Mouse (Mus musculus) hindbrain, embryonic 11.5 days (tissue): ENCODE measurements around the gene Pimreg. TPM values are rescaled to one million over a fixed set of nuclear protein-coding genes. Genes with fewer than 3 reads are reported as not detected.

Experiments
- ATAC-seq: fragments of 200-750 bp; cut with Nextera tagmentation; 2 replicates; pipeline ENCODE4 v1.8.0; 2017; ENCODE audit warnings: mild to moderate bottlenecking, moderate TSS enrichment, moderate library complexity; ENCODE audit not compliant: low FRiP score
- DNase-seq: peaks from one replicate; pipeline ENCODE4 v3.0.0-alpha.2; 2015; ENCODE audit warnings: low spot score
- H3K27ac ChIP-seq: fragments of 300-500 bp; sonication (generic); 2 replicates; pipeline ENCODE4 v1.5.1; 2014; ENCODE audit warnings: mild to moderate bottlenecking, low read depth, low read length
- H3K27me3 ChIP-seq: fragments of 300-500 bp; sonication (generic); 2 replicates; pipeline ENCODE4 v1.6.1; 2014; ENCODE audit warnings: mild to moderate bottlenecking, low read length, moderate library complexity, mixed read lengths; ENCODE audit not compliant: control insufficient read depth, insufficient read depth
- H3K36me3 ChIP-seq: fragments of 300-500 bp; sonication (generic); 2 replicates; pipeline ENCODE4 v1.6.1; 2014; ENCODE audit warnings: mild to moderate bottlenecking, low read length, moderate library complexity, mixed read lengths; ENCODE audit not compliant: control insufficient read depth, insufficient read depth
- H3K4me1 ChIP-seq: fragments of 300-500 bp; sonication (generic); replicated peaks from 2 replicates; pipeline ENCODE4 v1.6.1; 2014; ENCODE audit warnings: low read length, mixed read lengths; ENCODE audit not compliant: control insufficient read depth, insufficient read depth
- H3K4me2 ChIP-seq: fragments of 300-500 bp; sonication (generic); replicated peaks from 2 replicates; pipeline ENCODE4 v1.6.1; 2014; ENCODE audit warnings: mild to moderate bottlenecking, low read depth, low read length
- H3K4me3 ChIP-seq: fragments of 300-500 bp; sonication (generic); 2 replicates; pipeline ENCODE4 v1.5.1; 2014; ENCODE audit warnings: low read depth, low read length
- H3K9ac ChIP-seq: fragments of 300-500 bp; sonication (generic); 2 replicates; pipeline ENCODE4 v1.6.1; 2014; ENCODE audit warnings: low read depth, low read length
- H3K9me3 ChIP-seq: fragments of 300-500 bp; sonication (generic); 2 replicates; pipeline ENCODE4 v1.6.1; 2016; ENCODE audit warnings: low read length; ENCODE audit not compliant: control insufficient read depth
- WGBS: fragments of 180-500 bp; shearing (Covaris S2); extraction: QIAGEN DNeasy Blood & Tissue Kit; methylation state at CpG from one replicate; pipeline ENCODE4 v1.1.7; 2014; 5-methylcytosine and 5-hydroxymethylcytosine counted together
- polyA plus RNA-seq: library from polyadenylated mRNA; unstranded; fragments of >200 nt; fragmentation: Nextera tagmentation; extraction: Ambion mirVana; gene quantifications from 2 replicates; pipeline ENCODE4 v1.2.1, GENCODE M21; 2014

Pimreg gene
- polyA plus RNA-seq: 158 and 171 TPM in 2 replicates

DNA sequence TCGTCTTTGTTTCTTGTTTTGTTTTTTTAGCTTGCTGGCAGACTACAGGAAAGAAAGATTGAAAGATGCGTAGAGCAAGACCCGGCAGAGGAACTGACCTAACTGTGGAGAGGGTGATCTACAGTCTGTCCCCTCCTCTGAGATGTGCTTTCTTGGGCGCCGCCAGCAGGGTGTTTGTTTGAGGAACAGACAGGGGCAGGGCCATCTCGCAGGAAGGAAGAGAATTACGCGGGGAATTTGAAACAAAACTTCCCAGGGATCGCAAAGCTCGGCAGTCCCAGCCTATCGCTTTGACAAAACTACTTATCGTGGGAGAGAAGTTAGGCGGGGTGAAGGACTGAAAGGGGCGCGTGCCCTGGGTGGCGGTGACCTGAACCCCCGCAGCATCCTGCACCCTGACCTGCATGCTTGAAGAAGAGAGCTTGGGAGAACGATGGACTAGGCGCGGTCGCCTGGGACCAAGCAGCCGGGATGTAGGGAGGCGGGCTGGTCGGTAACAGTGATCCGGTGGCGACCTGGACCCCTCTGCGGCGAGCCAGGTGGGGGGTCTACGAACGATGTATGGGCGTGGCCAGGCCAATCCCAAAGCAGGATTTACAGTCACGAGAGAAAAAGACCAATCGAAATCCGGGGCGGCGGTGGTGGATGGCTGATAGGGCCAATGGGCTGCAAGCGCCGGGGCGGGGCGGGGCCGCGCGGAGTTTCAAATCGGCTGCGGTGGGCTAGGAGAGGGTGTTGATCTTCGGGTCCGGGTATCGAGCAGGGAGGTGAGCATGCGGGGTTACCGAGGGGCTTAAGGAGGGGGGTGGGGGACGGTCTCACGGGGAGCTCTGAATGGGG, at the start of gene Pimreg:
Gene Pimreg (plus strand): TSS at position 265 of the 840 bp plus-strand sequence.
- peak; percentile 93 for ATAC-seq

GRCm38 (mm10) chr11:71992438-71992837, 49.4 kb upstream of the Pimreg start:
- WGBS: 92% methylated on average over 12 of the region's 12 CpGs
- no peak for DNase-seq

More for the DNA sequence above, at the start of gene Pimreg:
- 1% methylated on average over 52 of the region's 52 CpGs for WGBS
- Histone ChIP-seq H3K9ac (peak within 1 kb of the TSS; percentile 71), H3K27me3 (no peaks in the 10 kb centered on the region), H3K4me1 (peaks cover 13% of the 10 kb centered on the region; the same call in 1 of the 2 replicates), H3K27ac (peak within 1 kb of the TSS; percentile 58; the same call in 1 of the 2 replicates), H3K36me3 (peaks cover 6% of the 10 kb centered on the region; the same call in 1 of the 2 replicates), H3K4me3 (peak within 1 kb of the TSS; percentile 55), H3K4me2 (peak within 1 kb of the TSS; percentile 55), H3K9me3 (no peaks in the 10 kb centered on the region)
- DNase-seq: peak; percentile 94

GRCm38 (mm10) chr11:71995968-71996511, 45.8 kb upstream of the Pimreg start:
- no peaks in the 10 kb centered on the region for H3K4me1 ChIP-seq
- H3K36me3 ChIP-seq: no peaks in the 10 kb centered on the region
- WGBS: 37% methylated on average over 9 of the region's 9 CpGs
- H3K4me3 ChIP-seq: no peak overlapping the region
- peak; percentile 56; the same call in 1 of the 2 replicates for ATAC-seq
- no peaks in the 10 kb centered on the region for H3K27me3 ChIP-seq
- H3K9me3 ChIP-seq: no peaks in the 10 kb centered on the region
- DNase-seq: peak; percentile 65
- H3K9ac ChIP-seq: no peak overlapping the region
- H3K27ac ChIP-seq: no peak overlapping the region
- 0 out of 2 replicates have a peak overlapping the region, but pooled peaks have one; percentile 1 for H3K4me2 ChIP-seq

More at GRCm38 (mm10) chr11:71992438-71992837, 49.4 kb upstream of the Pimreg start:
- Histone ChIP-seq H3K4me2 (no peak overlapping the region), H3K27ac (no peak overlapping the region), H3K36me3 (no peaks in the 10 kb centered on the region), H3K27me3 (no peaks in the 10 kb centered on the region), H3K4me1 (no peaks in the 10 kb centered on the region), H3K9ac (no peak overlapping the region), H3K9me3 (no peaks in the 10 kb centered on the region), H3K4me3 (no peak overlapping the region)
- ATAC-seq: no peak

- H3K27ac ChIP-seq: no peak overlapping the region
- no peak for DNase-seq
- no peak for ATAC-seq
Measured at GRCm38 (mm10) chr11:71996805-71997204, 45.0 kb upstream of the Pimreg start.

GRCm38 (mm10) chr11:72000194-72000593, 41.6 kb upstream of the Pimreg start:
- Histone ChIP-seq H3K9me3 (no peaks in the 10 kb centered on the region), H3K4me2 (no peak overlapping the region), H3K4me1 (no peaks in the 10 kb centered on the region), H3K4me3 (no peak overlapping the region), H3K36me3 (no peaks in the 10 kb centered on the region), H3K27ac (no peak overlapping the region), H3K9ac (no peak overlapping the region), H3K27me3 (no peaks in the 10 kb centered on the region)
- ATAC-seq (no peak), DNase-seq (no peak)
- WGBS: 91% methylated on average over 6 of the region's 6 CpGs

More at GRCm38 (mm10) chr11:71996805-71997204, 45.0 kb upstream of the Pimreg start:
- Histone ChIP-seq H3K4me3 (no peak overlapping the region), H3K4me2 (no peak overlapping the region), H3K36me3 (no peaks in the 10 kb centered on the region), H3K9me3 (no peaks in the 10 kb centered on the region), H3K9ac (no peak overlapping the region), H3K4me1 (no peaks in the 10 kb centered on the region), H3K27me3 (no peaks in the 10 kb centered on the region)
- 42% methylated on average over 11 of the region's 11 CpGs for WGBS

- no peak overlapping the region for H3K4me2 ChIP-seq
- no peaks in the 10 kb centered on the region for H3K4me1 ChIP-seq
- H3K9me3 ChIP-seq: no peaks in the 10 kb centered on the region
- H3K27me3 ChIP-seq: no peaks in the 10 kb centered on the region
- no peaks in the 10 kb centered on the region for H3K36me3 ChIP-seq
- 48% methylated on average over 13 of the region's 13 CpGs for WGBS
- H3K9ac ChIP-seq: no peak overlapping the region
- no peak overlapping the region for H3K4me3 ChIP-seq
- DNase-seq: peak; percentile 42
- H3K27ac ChIP-seq: no peak overlapping the region
- no peak for ATAC-seq
Measured at GRCm38 (mm10) chr11:72002138-72002853, 39.5 kb upstream of the Pimreg start.

DNA sequence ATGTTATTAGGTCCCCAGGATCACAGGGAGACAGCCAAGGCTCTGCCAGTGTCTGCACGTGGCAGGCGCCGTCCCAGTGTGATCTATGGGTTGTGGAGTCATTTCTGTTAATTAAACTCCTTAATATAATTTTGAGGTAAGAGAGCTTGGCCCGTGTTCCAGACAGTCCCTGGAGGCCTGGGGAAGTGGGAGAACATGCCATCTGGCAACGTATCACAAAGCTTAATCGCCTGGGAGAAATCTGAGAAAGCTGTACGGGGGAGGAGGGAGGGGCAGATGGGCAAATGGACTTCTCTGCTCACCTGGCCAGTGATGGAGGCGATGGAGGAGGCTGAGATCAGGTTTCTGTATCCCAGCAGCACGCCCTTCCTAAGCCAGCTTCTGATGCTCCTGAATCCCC, 38.7 kb upstream of the Pimreg start:
- Histone ChIP-seq H3K4me3 (no peak overlapping the region), H3K9ac (no peak overlapping the region), H3K27me3 (no peaks in the 10 kb centered on the region), H3K36me3 (no peaks in the 10 kb centered on the region), H3K27ac (no peak overlapping the region), H3K4me1 (no peaks in the 10 kb centered on the region), H3K9me3 (no peaks in the 10 kb centered on the region), H3K4me2 (no peak overlapping the region)
- 57% methylated on average over 9 of the region's 9 CpGs for WGBS
- ATAC-seq (no peak), DNase-seq (no peak)

DNA sequence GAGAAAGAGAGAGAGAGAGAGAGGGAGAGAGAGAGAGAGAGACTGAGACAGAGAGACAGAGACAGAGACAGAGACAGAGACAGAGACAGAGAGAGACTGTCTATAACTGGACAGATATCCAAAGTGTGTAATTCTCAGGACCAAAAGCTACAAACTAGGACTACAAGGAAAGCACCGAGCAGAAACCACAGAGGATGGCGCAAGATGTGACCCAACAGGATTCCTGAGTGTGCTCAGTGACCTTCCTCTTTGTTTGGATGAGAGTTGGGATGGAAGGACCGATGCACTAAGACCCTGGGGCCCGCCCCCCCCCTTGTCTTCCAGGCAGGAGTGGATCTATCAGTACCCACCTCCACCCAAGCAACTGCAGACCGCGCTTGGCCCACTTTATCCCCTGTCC, 36.3 kb upstream of the Pimreg start:
- H3K4me1 ChIP-seq: no peaks in the 10 kb centered on the region
- H3K4me2 ChIP-seq: no peak overlapping the region
- H3K27me3 ChIP-seq: no peaks in the 10 kb centered on the region
- ATAC-seq (no peak), DNase-seq (no peak)
- no peak overlapping the region for H3K9ac ChIP-seq
- no peak overlapping the region for H3K27ac ChIP-seq
- H3K36me3 ChIP-seq: no peaks in the 10 kb centered on the region
- no peaks in the 10 kb centered on the region for H3K9me3 ChIP-seq
- 86% methylated on average over 6 of the region's 6 CpGs for WGBS
- no peak overlapping the region for H3K4me3 ChIP-seq
